Mouse (Mus musculus): ENCODE data around the gene Lingo4.

DNA sequence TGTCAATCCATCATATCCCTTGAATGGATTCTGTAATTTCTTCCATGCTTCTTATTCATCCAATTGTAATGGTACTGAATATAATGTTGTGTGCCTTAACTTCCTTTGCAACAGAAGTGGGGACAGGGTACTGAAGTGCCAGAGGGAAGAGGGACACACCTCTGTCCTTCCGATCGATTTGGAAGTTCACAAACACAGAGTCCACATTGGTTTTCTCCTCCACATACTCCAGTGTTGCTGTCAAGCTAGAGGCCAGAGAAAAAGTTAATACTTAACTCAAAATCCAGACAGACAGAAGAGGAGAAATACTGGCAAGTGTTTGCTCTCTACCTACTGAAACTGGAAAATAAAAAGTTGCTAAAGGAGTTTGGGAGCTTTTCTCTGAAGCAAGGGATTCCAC, 36.0 kb downstream of the Lingo4 start:
- TF ChIP-seq GATA1 (IDR thresholded peaks at IDR 0.05; ENCODE audit: borderline replicate concordance, low read length) (no peak), FLI1 (IDR thresholded peaks at IDR 0.05; ENCODE audit: low read length) (no peak)

All from megakaryocyte, embryonic 14.5 days (primary cell).